Mouse (Mus musculus): ENCODE measurements around the gene Dnah3. TPM values are rescaled to one million over a fixed set of nuclear protein-coding genes. Genes with fewer than 3 reads are reported as not detected.

The Dnah3 gene
- polyA plus RNA-seq, 1 experiment from 2014 or later: 1.2 TPM

- H3K27me3 ChIP-seq (ENCODE audit: control insufficient read depth, insufficient read depth, low read depth, low read length): no peaks in the 10 kb centered on the region
- no peak overlapping the region for H3K4me3 ChIP-seq (ENCODE audit: low read length)
- 94% methylated on average over 1 of the region's 1 CpGs for WGBS
- H3K4me2 ChIP-seq (ENCODE audit: low read depth, low read length): no peak overlapping the region
- H3K9me3 ChIP-seq (ENCODE audit: control insufficient read depth, low read length): no peaks in the 10 kb centered on the region
- no peaks in the 10 kb centered on the region for H3K36me3 ChIP-seq (ENCODE audit: control insufficient read depth, insufficient read depth, low read length)
- H3K4me1 ChIP-seq (replicated peaks; ENCODE audit: control insufficient read depth, insufficient read depth, low read length): no peaks in the 10 kb centered on the region
- no peak overlapping the region for H3K27ac ChIP-seq (ENCODE audit: low read length)
- no peak for ATAC-seq (ENCODE audit: low read depth)
- H3K9ac ChIP-seq (ENCODE audit: low read length): no peak overlapping the region
These were observed 60.5 kb downstream of the Dnah3 start for GRCm38 (mm10) chr7:120034566-120034965.

- Histone ChIP-seq H3K4me2 (ENCODE audit: low read depth, low read length) (no peak overlapping the region), H3K27me3 (ENCODE audit: control insufficient read depth, insufficient read depth, low read depth, low read length) (no peaks in the 10 kb centered on the region), H3K9ac (ENCODE audit: low read length) (no peak overlapping the region), H3K27ac (ENCODE audit: low read length) (no peak overlapping the region), H3K4me1 (replicated peaks; ENCODE audit: control insufficient read depth, insufficient read depth, low read length) (no peaks in the 10 kb centered on the region), H3K36me3 (ENCODE audit: control insufficient read depth, insufficient read depth, low read length) (no peaks in the 10 kb centered on the region), H3K4me3 (ENCODE audit: low read length) (no peak overlapping the region), H3K9me3 (ENCODE audit: control insufficient read depth, low read length) (no peaks in the 10 kb centered on the region)
- no peak for ATAC-seq (ENCODE audit: low read depth)
- WGBS: 74% methylated on average over 1 of the region's 1 CpGs
These were observed 66.4 kb downstream of the Dnah3 start for GRCm38 (mm10) chr7:120028669-120029068.

GRCm38 (mm10) chr7:119997066-119997465 lies 98.0 kb downstream of the Dnah3 start:
- 69% methylated on average over 6 of the region's 6 CpGs for WGBS
- Histone ChIP-seq H3K4me3 (ENCODE audit: low read length) (no peak overlapping the region), H3K36me3 (ENCODE audit: control insufficient read depth, insufficient read depth, low read length) (no peaks in the 10 kb centered on the region), H3K4me2 (ENCODE audit: low read depth, low read length) (no peak overlapping the region), H3K9ac (ENCODE audit: low read length) (no peak overlapping the region), H3K9me3 (ENCODE audit: control insufficient read depth, low read length) (no peaks in the 10 kb centered on the region), H3K4me1 (replicated peaks; ENCODE audit: control insufficient read depth, insufficient read depth, low read length) (no peaks in the 10 kb centered on the region), H3K27ac (ENCODE audit: low read length) (no peak overlapping the region), H3K27me3 (ENCODE audit: control insufficient read depth, insufficient read depth, low read depth, low read length) (no peaks in the 10 kb centered on the region)
- ATAC-seq (ENCODE audit: low read depth): no peak

- no peaks in the 10 kb centered on the region for H3K36me3 ChIP-seq (ENCODE audit: control insufficient read depth, insufficient read depth, low read length)
- H3K9me3 ChIP-seq (ENCODE audit: control insufficient read depth, low read length): no peaks in the 10 kb centered on the region
- H3K27me3 ChIP-seq (ENCODE audit: control insufficient read depth, insufficient read depth, low read depth, low read length): no peaks in the 10 kb centered on the region
- ATAC-seq (ENCODE audit: low read depth): no peak
- whole genome bisulfite sequencing: 44% methylated on average over 3 of the region's 3 CpGs
- no peak overlapping the region for H3K4me2 ChIP-seq (ENCODE audit: low read depth, low read length)
- no peaks in the 10 kb centered on the region for H3K4me1 ChIP-seq (replicated peaks; ENCODE audit: control insufficient read depth, insufficient read depth, low read length)
- H3K4me3 ChIP-seq (ENCODE audit: low read length): no peak overlapping the region
- no peak overlapping the region for H3K9ac ChIP-seq (ENCODE audit: low read length)
- H3K27ac ChIP-seq (ENCODE audit: low read length): no peak overlapping the region
These were observed 109.7 kb downstream of the Dnah3 start for GRCm38 (mm10) chr7:119985279-119985912.

- no peak for ATAC-seq (ENCODE audit: low read depth)
- WGBS: 86% methylated on average over 3 of the region's 3 CpGs
- Histone ChIP-seq H3K4me1 (replicated peaks; ENCODE audit: control insufficient read depth, insufficient read depth, low read length) (no peaks in the 10 kb centered on the region), H3K4me3 (ENCODE audit: low read length) (no peak overlapping the region), H3K9ac (ENCODE audit: low read length) (no peak overlapping the region), H3K9me3 (ENCODE audit: control insufficient read depth, low read length) (no peaks in the 10 kb centered on the region), H3K36me3 (ENCODE audit: control insufficient read depth, insufficient read depth, low read length) (no peaks in the 10 kb centered on the region), H3K4me2 (ENCODE audit: low read depth, low read length) (no peak overlapping the region), H3K27me3 (ENCODE audit: control insufficient read depth, insufficient read depth, low read depth, low read length) (no peaks in the 10 kb centered on the region), H3K27ac (ENCODE audit: low read length) (no peak overlapping the region)
These were observed 114.9 kb downstream of the Dnah3 start for GRCm38 (mm10) chr7:119980170-119980569.

GRCm38 (mm10) chr7:119978576-119978975 lies 116.5 kb downstream of the Dnah3 start:
- no peak for ATAC-seq (ENCODE audit: low read depth)
- no peaks in the 10 kb centered on the region for H3K4me1 ChIP-seq (replicated peaks; ENCODE audit: control insufficient read depth, insufficient read depth, low read length)

GRCm38 (mm10) chr7:119977574-119977973 lies 117.5 kb downstream of the Dnah3 start:
- Histone ChIP-seq H3K4me1 (replicated peaks; ENCODE audit: control insufficient read depth, insufficient read depth, low read length) (no peaks in the 10 kb centered on the region), H3K9ac (ENCODE audit: low read length) (no peak overlapping the region)
- WGBS: 81% methylated on average over 7 of the region's 7 CpGs

More at GRCm38 (mm10) chr7:119978576-119978975, 116.5 kb downstream of the Dnah3 start:
- no peak overlapping the region for H3K4me3 ChIP-seq (ENCODE audit: low read length)
- H3K9me3 ChIP-seq (ENCODE audit: control insufficient read depth, low read length): no peaks in the 10 kb centered on the region
- no peaks in the 10 kb centered on the region for H3K36me3 ChIP-seq (ENCODE audit: control insufficient read depth, insufficient read depth, low read length)
- no peak overlapping the region for H3K9ac ChIP-seq (ENCODE audit: low read length)
- no peaks in the 10 kb centered on the region for H3K27me3 ChIP-seq (ENCODE audit: control insufficient read depth, insufficient read depth, low read depth, low read length)
- no peak overlapping the region for H3K4me2 ChIP-seq (ENCODE audit: low read depth, low read length)
- no peak overlapping the region for H3K27ac ChIP-seq (ENCODE audit: low read length)

GRCm38 (mm10) chr7:119976256-119976655 lies 118.8 kb downstream of the Dnah3 start:
- Histone ChIP-seq H3K9me3 (ENCODE audit: control insufficient read depth, low read length) (no peaks in the 10 kb centered on the region), H3K36me3 (ENCODE audit: control insufficient read depth, insufficient read depth, low read length) (no peaks in the 10 kb centered on the region), H3K9ac (ENCODE audit: low read length) (no peak overlapping the region), H3K4me3 (ENCODE audit: low read length) (no peak overlapping the region), H3K27ac (ENCODE audit: low read length) (no peak overlapping the region), H3K27me3 (ENCODE audit: control insufficient read depth, insufficient read depth, low read depth, low read length) (no peaks in the 10 kb centered on the region), H3K4me1 (replicated peaks; ENCODE audit: control insufficient read depth, insufficient read depth, low read length) (no peaks in the 10 kb centered on the region), H3K4me2 (ENCODE audit: low read depth, low read length) (no peak overlapping the region)
- no peak for ATAC-seq (ENCODE audit: low read depth)
- 73% methylated on average over 6 of the region's 6 CpGs for WGBS

More at GRCm38 (mm10) chr7:119977574-119977973, 117.5 kb downstream of the Dnah3 start:
- Histone ChIP-seq H3K27ac (ENCODE audit: low read length) (no peak overlapping the region), H3K4me2 (ENCODE audit: low read depth, low read length) (no peak overlapping the region), H3K4me3 (ENCODE audit: low read length) (no peak overlapping the region), H3K27me3 (ENCODE audit: control insufficient read depth, insufficient read depth, low read depth, low read length) (no peaks in the 10 kb centered on the region), H3K9me3 (ENCODE audit: control insufficient read depth, low read length) (no peaks in the 10 kb centered on the region), H3K36me3 (ENCODE audit: control insufficient read depth, insufficient read depth, low read length) (no peaks in the 10 kb centered on the region)
- ATAC-seq (ENCODE audit: low read depth): no peak

GRCm38 (mm10) chr7:119974214-119974613 lies 120.9 kb downstream of the Dnah3 start:
- H3K4me1 ChIP-seq (replicated peaks; ENCODE audit: control insufficient read depth, insufficient read depth, low read length): no peaks in the 10 kb centered on the region
- no peaks in the 10 kb centered on the region for H3K27me3 ChIP-seq (ENCODE audit: control insufficient read depth, insufficient read depth, low read depth, low read length)
- no peak overlapping the region for H3K4me3 ChIP-seq (ENCODE audit: low read length)
- ATAC-seq (ENCODE audit: low read depth): no peak
- no peaks in the 10 kb centered on the region for H3K36me3 ChIP-seq (ENCODE audit: control insufficient read depth, insufficient read depth, low read length)
- H3K9ac ChIP-seq (ENCODE audit: low read length): no peak overlapping the region
- no peaks in the 10 kb centered on the region for H3K9me3 ChIP-seq (ENCODE audit: control insufficient read depth, low read length)
- 74% methylated on average over 5 of the region's 5 CpGs for WGBS
- H3K27ac ChIP-seq (ENCODE audit: low read length): no peak overlapping the region
- no peak overlapping the region for H3K4me2 ChIP-seq (ENCODE audit: low read depth, low read length)

GRCm38 (mm10) chr7:119969320-119969719 lies 125.8 kb downstream of the Dnah3 start:
- no peak for ATAC-seq (ENCODE audit: low read depth)
- no peak overlapping the region for H3K4me2 ChIP-seq (ENCODE audit: low read depth, low read length)
- 49% methylated on average over 2 of the region's 2 CpGs for WGBS
- no peak overlapping the region for H3K4me3 ChIP-seq (ENCODE audit: low read length)
- H3K27me3 ChIP-seq (ENCODE audit: control insufficient read depth, insufficient read depth, low read depth, low read length): no peaks in the 10 kb centered on the region
- H3K4me1 ChIP-seq (replicated peaks; ENCODE audit: control insufficient read depth, insufficient read depth, low read length): no peaks in the 10 kb centered on the region
- H3K9ac ChIP-seq (ENCODE audit: low read length): no peak overlapping the region
- H3K9me3 ChIP-seq (ENCODE audit: control insufficient read depth, low read length): no peaks in the 10 kb centered on the region
- no peak overlapping the region for H3K27ac ChIP-seq (ENCODE audit: low read length)
- no peaks in the 10 kb centered on the region for H3K36me3 ChIP-seq (ENCODE audit: control insufficient read depth, insufficient read depth, low read length)

Data from lung, embryonic 16.5 days (tissue).